Mouse (Mus musculus) cerebellum, postnatal 25 days (tissue): ENCODE data around the gene Olfr1053.
"Not testable (repeated sequence)": the region's sequence is repeated elsewhere in the genome, so short reads cannot be mapped to it uniquely, and the experiment has no call there.

Experiments
- DNase-seq, 2 experiments: peaks; one replicate each; pipeline ENCODE4 v3.0.0; 2021; ENCODE audit warnings: mixed read lengths in 2 of 2

Gene Olfr1053

DNA sequence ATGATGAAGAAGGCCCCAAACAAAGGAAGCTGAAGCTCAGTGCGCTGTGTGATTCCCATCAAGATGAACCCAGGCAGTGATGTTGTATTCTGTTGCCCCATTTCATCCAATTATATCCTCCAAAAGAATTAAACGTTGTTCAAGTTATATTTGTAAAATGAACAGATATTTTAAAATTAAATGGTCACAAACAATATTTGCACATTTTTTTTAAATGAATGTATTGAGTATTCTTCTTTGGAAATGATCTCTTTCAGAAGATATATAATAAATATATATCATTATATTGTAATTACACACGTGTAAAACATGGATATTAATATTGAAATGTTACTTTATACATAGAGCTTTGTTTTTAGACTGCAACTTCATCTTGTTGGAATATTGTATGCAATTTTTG lies at the start of gene Olfr1053:
Olfr1053 (minus strand) TSS at position 101 of the 400 bp plus-strand sequence.
- no peak for DNase-seq

DNA sequence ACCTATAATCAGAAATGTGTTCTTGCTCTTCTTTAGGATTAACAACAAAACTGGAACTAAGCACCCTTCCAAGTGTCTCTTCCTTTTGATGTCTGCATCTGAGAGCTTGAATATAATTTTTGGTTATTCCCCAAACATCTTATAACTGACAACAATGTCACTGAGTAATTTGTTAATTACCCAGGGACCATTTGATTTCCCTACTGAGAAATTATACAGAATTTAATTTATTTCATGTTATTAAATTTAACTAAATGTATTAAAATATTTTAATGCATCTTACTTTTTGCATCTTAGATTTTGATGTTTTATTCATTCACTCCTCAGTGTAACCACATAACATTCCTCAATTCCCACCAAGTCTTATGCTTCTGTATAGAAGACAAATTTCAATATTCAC lies 47.3 kb upstream of the Olfr1053 start, which contains the start of gene Olfr1056:
Olfr1056 (minus strand) TSS at position 101 of the 400 bp plus-strand sequence.
- no peak for DNase-seq

DNA sequence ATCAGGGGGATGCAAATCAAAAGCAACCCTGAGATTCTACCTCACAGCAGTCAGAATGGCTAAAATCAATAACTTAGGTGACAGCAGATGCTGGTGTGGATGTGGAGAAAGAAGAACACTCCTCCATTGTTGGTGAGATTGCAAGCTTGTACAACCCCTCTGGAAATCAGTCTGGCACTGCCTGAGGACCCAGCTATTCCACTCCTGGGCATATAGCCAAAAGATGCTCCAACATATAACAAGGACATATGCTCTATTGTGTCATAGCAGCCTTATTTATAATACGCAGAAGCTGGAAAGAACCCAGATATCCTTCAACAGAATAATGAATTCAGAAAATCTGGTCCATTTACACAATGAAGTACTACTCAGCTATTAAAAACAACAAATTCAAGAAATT lies 36.7 kb upstream of the Olfr1053 start:
- not testable (repeated sequence) for DNase-seq

DNA sequence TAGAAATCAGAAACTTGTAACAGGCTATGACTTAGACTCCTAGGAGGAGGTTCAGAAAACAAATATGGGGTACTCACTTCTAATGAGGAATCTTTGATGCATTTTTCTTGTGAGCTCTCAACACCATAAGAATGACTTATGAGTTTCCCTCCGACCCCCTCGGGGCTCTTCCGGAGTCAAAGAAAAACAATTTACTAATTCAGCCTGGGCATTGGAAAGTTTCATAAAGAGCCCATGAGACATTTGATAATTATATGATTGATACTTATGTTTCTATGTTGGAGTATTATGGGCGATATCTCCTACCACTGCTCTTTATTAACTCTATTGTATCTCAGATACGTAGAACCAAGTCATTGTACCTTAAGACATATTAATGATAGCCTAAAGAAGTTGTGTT lies 35.1 kb upstream of the Olfr1053 start, which contains the start of gene Olfr1055:
Olfr1055 (minus strand) TSS at position 101 of the 400 bp plus-strand sequence.
- no peak for DNase-seq

DNA sequence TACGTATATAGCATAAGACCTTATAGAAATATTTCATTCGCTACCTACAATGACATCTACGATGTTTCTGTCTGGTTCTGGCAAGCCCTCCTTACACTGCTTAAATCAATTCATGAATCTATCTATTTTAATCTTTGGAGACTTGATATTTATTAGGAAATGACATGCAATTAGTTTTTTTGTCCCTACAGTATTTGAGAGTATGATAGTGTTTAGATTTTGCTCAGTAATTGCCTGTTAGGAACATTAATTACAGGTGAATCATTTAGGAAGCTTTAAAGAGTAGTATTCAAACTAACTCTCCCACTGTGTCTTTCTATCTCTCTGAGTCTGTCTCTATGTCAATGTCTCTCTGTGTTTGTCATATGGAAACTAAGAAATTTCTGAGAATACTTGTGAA lies 20.2 kb upstream of the Olfr1053 start, which contains the start of gene Olfr1054:
Olfr1054 (minus strand) TSS at position 101 of the 400 bp plus-strand sequence.
- no peak for DNase-seq

DNA sequence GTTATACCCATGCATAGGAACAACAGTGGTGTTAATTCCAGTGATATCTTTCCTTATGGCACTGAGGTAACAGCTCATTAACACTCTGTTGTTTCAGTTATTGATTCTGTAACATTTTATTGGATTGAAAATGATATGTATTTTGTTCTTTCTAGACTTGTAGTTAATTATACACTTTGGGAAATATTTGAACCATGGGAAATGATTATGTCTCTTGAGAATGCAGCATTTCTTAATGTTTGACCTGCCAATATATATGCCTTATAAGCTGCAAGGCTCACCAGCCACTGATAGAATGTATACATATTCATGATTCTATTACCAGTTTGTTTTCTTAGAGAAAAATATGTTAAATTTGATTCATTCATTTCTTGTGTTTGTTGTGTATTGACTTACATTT lies 22.9 kb downstream of the Olfr1053 start, which contains the start of gene Olfr1052:
Olfr1052 (plus strand) TSS at position 301 of the 400 bp plus-strand sequence.
- DNase-seq = no peak

DNA sequence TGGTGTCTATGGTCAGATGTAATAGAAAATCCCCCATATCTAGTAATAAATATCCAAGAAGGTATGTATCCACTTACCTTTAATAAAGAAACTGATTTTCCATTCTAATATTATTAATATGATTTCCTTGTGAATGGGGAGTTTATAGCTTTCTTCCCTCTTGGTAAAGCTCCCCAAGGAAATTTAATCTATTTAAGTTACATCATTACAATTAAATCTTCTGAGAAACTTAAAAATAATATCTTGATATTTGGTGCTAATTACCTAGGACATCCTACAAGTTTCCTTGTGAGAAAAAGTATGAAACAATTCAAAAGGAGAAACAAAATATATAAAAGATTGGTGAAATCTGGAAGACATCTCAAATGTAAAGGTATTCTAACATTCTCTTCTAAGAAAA lies 36.1 kb downstream of the Olfr1053 start, which contains the start of gene Olfr1051:
Olfr1051 (minus strand) TSS at position 101 of the 400 bp plus-strand sequence.
- DNase-seq = not testable (repeated sequence)
